Mouse (Mus musculus) embryonic facial prominence, embryonic 13.5 days (tissue): ENCODE results near the gene F5. TPM values are rescaled to one million over a fixed set of nuclear protein-coding genes. Genes with fewer than 3 reads are reported as not detected.

ENCODE experiments used
- ATAC-seq: fragments of 200-750 bp; cut with Nextera tagmentation; 2 replicates; pipeline ENCODE4 v1.8.0; 2017; ENCODE audit warnings: low read depth; ENCODE audit not compliant: insufficient number of reproducible peaks, insufficient read depth, low FRiP score, low TSS enrichment
- H3K27ac ChIP-seq: fragments of 300-500 bp; sonication (generic); 2 replicates; pipeline ENCODE4 v1.5.1; 2015; ENCODE audit warnings: moderate library complexity, mild to moderate bottlenecking, inconsistent platforms
- H3K27me3 ChIP-seq: fragments of 300-500 bp; sonication (generic); 2 replicates; pipeline ENCODE4 v1.6.1; 2015; ENCODE audit warnings: mild to moderate bottlenecking, inconsistent platforms
- H3K36me3 ChIP-seq: fragments of 300-500 bp; sonication (generic); 2 replicates; pipeline ENCODE4 v1.6.1; 2015; ENCODE audit warnings: mild to moderate bottlenecking, inconsistent platforms
- H3K4me1 ChIP-seq: fragments of 300-500 bp; sonication (generic); 2 replicates; pipeline ENCODE4 v1.6.1; 2015; ENCODE audit warnings: inconsistent platforms
- H3K4me2 ChIP-seq: fragments of 300-500 bp; sonication (generic); 2 replicates; pipeline ENCODE4 v1.6.1; 2015; ENCODE audit warnings: moderate library complexity, mild to moderate bottlenecking, inconsistent platforms
- H3K4me3 ChIP-seq: fragments of 300-500 bp; sonication (generic); 2 replicates; pipeline ENCODE4 v1.5.1; 2015; ENCODE audit warnings: mild to moderate bottlenecking, inconsistent platforms
- H3K9ac ChIP-seq: fragments of 300-500 bp; sonication (generic); 2 replicates; pipeline ENCODE4 v1.6.1; 2015; ENCODE audit warnings: mild to moderate bottlenecking, inconsistent platforms
- H3K9me3 ChIP-seq: fragments of 300-500 bp; sonication (generic); 2 replicates; pipeline ENCODE4 v1.6.1; 2016; ENCODE audit warnings: inconsistent platforms
- WGBS: fragments of 180-500 bp; shearing (Covaris S2); methylation state at CpG from one replicate; pipeline ENCODE4 v1.1.7; 2015; ENCODE audit warnings: mixed read lengths; 5-methylcytosine and 5-hydroxymethylcytosine counted together
- polyA plus RNA-seq: library from polyadenylated mRNA; unstranded; fragments of >200 nt; fragmentation: Nextera tagmentation; extraction: Ambion mirVana; gene quantifications from 2 replicates; pipeline ENCODE4 v1.2.1, GENCODE M21; 2015

The F5 gene
- polyA plus RNA-seq, 1 experiment from 2014 or later = 0.14 TPM

GRCm38 (mm10) chr1:164132609-164133008 is 19.0 kb upstream of the F5 start:
- no peak for ATAC-seq
- Histone ChIP-seq H3K4me3 (no peak overlapping the region), H3K27me3 (no peaks in the 10 kb centered on the region), H3K4me2 (no peak overlapping the region), H3K9ac (no peak overlapping the region), H3K36me3 (no peaks in the 10 kb centered on the region), H3K9me3 (no peaks in the 10 kb centered on the region), H3K27ac (no peak overlapping the region), H3K4me1 (no peaks in the 10 kb centered on the region)
- WGBS = 78% methylated on average over 1 of the region's 1 CpGs

DNA sequence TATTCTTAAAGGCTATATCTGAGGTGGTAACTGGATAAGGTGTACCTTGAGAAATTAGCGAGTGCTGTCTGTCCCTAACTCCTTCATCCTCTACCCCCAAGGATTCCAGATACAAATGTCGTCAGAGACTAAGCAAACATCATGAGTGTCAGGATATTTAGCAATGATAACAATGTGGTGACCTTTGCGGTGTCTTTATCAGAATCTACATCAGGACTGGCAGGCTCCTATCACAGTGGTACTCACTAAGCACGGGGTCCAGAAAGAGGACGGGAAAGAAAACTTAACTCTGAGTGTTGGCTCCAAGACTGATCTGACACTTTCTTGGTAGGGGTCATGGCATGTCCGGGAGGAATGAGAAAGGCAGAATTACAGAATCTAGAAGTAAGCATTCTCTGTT is 17.5 kb upstream of the F5 start:
- H3K4me1 ChIP-seq = no peaks in the 10 kb centered on the region
- no peak overlapping the region for H3K9ac ChIP-seq
- no peak for ATAC-seq
- H3K4me3 ChIP-seq = no peak overlapping the region
- H3K9me3 ChIP-seq = no peaks in the 10 kb centered on the region
- H3K27me3 ChIP-seq = no peaks in the 10 kb centered on the region
- H3K27ac ChIP-seq = no peak overlapping the region
- H3K36me3 ChIP-seq = no peaks in the 10 kb centered on the region
- WGBS = 81% methylated on average over 6 of the region's 6 CpGs
- H3K4me2 ChIP-seq = no peak overlapping the region

DNA sequence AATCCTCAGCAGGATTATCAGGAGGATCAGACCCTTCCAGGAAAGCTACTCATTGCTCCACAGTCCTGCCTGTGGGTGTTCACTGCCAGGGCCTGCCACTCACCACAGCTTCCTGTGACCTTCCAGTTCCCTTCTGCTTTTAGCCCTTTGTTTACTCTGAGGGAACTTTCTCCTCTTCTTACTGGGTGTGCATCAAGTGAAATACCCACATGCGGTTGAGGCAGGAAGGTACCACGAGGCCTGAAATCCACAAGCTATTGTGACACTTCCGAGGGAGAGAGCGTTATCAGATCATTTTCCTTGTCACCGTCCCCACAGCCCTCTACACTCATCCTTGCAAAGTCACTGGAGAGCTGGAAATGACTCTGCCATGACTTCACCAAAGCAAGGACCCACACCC is 16.3 kb upstream of the F5 start:
- no peak overlapping the region for H3K27ac ChIP-seq
- H3K36me3 ChIP-seq = no peaks in the 10 kb centered on the region
- no peak overlapping the region for H3K4me2 ChIP-seq
- H3K27me3 ChIP-seq = no peaks in the 10 kb centered on the region
- no peak overlapping the region for H3K4me3 ChIP-seq
- WGBS = 75% methylated on average over 5 of the region's 5 CpGs
- no peaks in the 10 kb centered on the region for H3K9me3 ChIP-seq
- no peak for ATAC-seq
- H3K9ac ChIP-seq = no peak overlapping the region
- H3K4me1 ChIP-seq = no peaks in the 10 kb centered on the region

DNA sequence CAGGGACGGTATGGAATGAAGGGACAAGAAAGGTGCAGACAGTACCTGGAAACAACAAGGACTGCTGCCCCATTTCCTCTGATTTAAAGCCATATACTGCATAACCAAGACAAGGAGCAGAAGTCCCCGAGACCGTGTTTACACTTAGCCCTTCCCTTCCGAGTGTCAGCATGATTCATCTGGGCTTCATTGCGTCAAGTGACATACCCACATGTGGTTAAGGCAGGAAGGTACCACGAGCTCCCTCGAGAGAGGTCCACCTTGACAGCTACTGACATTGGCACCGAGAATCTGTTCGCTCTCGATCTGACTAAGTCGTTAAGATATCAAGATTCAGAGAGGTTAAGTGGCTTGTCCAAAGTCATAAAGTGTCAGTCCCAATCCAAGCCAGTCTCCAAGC is 15.7 kb upstream of the F5 start:
- ATAC-seq = no peak
- H3K9ac ChIP-seq = no peak overlapping the region
- H3K9me3 ChIP-seq = no peaks in the 10 kb centered on the region
- WGBS = 70% methylated on average over 11 of the region's 11 CpGs
- no peak overlapping the region for H3K27ac ChIP-seq
- no peaks in the 10 kb centered on the region for H3K36me3 ChIP-seq
- no peak overlapping the region for H3K4me3 ChIP-seq
- no peaks in the 10 kb centered on the region for H3K27me3 ChIP-seq
- H3K4me1 ChIP-seq = no peaks in the 10 kb centered on the region
- H3K4me2 ChIP-seq = no peak overlapping the region

- 80% methylated on average over 6 of the region's 6 CpGs for WGBS
- no peak for ATAC-seq
These were observed 15.0 kb upstream of the F5 start for GRCm38 (mm10) chr1:164136636-164137035.

GRCm38 (mm10) chr1:164138365-164139130 is 13.1 kb upstream of the F5 start:
- 7% methylated on average over 5 of the region's 5 CpGs for WGBS
- no peaks in the 10 kb centered on the region for H3K27me3 ChIP-seq
- no peaks in the 10 kb centered on the region for H3K9me3 ChIP-seq
- no peaks in the 10 kb centered on the region for H3K36me3 ChIP-seq
- H3K4me1 ChIP-seq = no peaks in the 10 kb centered on the region
- peak overlapping the region; percentile 15; the same call in 1 of the 2 replicates for H3K4me3 ChIP-seq
- no peak for ATAC-seq
- H3K4me2 ChIP-seq = peak overlapping the region; percentile 33
- no peak overlapping the region for H3K27ac ChIP-seq
- H3K9ac ChIP-seq = no peak overlapping the region

More at GRCm38 (mm10) chr1:164136636-164137035, 15.0 kb upstream of the F5 start:
- Histone ChIP-seq H3K9me3 (no peaks in the 10 kb centered on the region), H3K27me3 (no peaks in the 10 kb centered on the region), H3K27ac (no peak overlapping the region), H3K9ac (no peak overlapping the region), H3K4me3 (no peak overlapping the region), H3K4me2 (no peak overlapping the region), H3K4me1 (no peaks in the 10 kb centered on the region), H3K36me3 (no peaks in the 10 kb centered on the region)

- Histone ChIP-seq H3K9ac (no peak overlapping the region), H3K9me3 (no peaks in the 10 kb centered on the region), H3K27ac (no peak overlapping the region), H3K36me3 (no peaks in the 10 kb centered on the region), H3K4me3 (no peak overlapping the region), H3K4me2 (no peak overlapping the region), H3K4me1 (no peaks in the 10 kb centered on the region), H3K27me3 (no peaks in the 10 kb centered on the region)
- ATAC-seq = no peak
- WGBS = 67% methylated on average over 4 of the region's 4 CpGs
These were observed 12.2 kb upstream of the F5 start for GRCm38 (mm10) chr1:164139464-164139863.

- no peak for ATAC-seq
- Histone ChIP-seq H3K4me1 (peaks cover 12% of the 10 kb centered on the region), H3K9ac (no peak overlapping the region), H3K36me3 (no peaks in the 10 kb centered on the region), H3K27me3 (peaks cover 5% of the 10 kb centered on the region), H3K4me3 (no peak overlapping the region), H3K27ac (no peak overlapping the region), H3K9me3 (no peaks in the 10 kb centered on the region), H3K4me2 (no peak overlapping the region)
- WGBS = 97% methylated on average over 7 of the region's 7 CpGs
These were observed 2.6 kb upstream of the F5 start for GRCm38 (mm10) chr1:164149083-164149482.

GRCm38 (mm10) chr1:164152836-164153235 is 1.2 kb downstream of the F5 start:
- no peak overlapping the region for H3K4me3 ChIP-seq
- H3K9ac ChIP-seq = no peak overlapping the region
- no peak for ATAC-seq
- no peak overlapping the region for H3K4me2 ChIP-seq
- H3K27ac ChIP-seq = no peak overlapping the region
- WGBS = 85% methylated on average over 5 of the region's 5 CpGs
- no peaks in the 10 kb centered on the region for H3K9me3 ChIP-seq
- H3K27me3 ChIP-seq = peaks cover 5% of the 10 kb centered on the region
- no peaks in the 10 kb centered on the region for H3K36me3 ChIP-seq
- peaks cover 5% of the 10 kb centered on the region; the same call in 1 of the 2 replicates for H3K4me1 ChIP-seq

GRCm38 (mm10) chr1:164154983-164155382 is 3.3 kb downstream of the F5 start:
- H3K4me3 ChIP-seq = no peak overlapping the region
- peaks cover 5% of the 10 kb centered on the region for H3K27me3 ChIP-seq
- H3K9me3 ChIP-seq = no peaks in the 10 kb centered on the region
- no peak for ATAC-seq
- H3K4me1 ChIP-seq = peaks cover 5% of the 10 kb centered on the region; the same call in 1 of the 2 replicates
- H3K4me2 ChIP-seq = no peak overlapping the region
- WGBS = 77% methylated on average over 3 of the region's 3 CpGs
- no peaks in the 10 kb centered on the region for H3K36me3 ChIP-seq
- H3K9ac ChIP-seq = no peak overlapping the region
- no peak overlapping the region for H3K27ac ChIP-seq

DNA sequence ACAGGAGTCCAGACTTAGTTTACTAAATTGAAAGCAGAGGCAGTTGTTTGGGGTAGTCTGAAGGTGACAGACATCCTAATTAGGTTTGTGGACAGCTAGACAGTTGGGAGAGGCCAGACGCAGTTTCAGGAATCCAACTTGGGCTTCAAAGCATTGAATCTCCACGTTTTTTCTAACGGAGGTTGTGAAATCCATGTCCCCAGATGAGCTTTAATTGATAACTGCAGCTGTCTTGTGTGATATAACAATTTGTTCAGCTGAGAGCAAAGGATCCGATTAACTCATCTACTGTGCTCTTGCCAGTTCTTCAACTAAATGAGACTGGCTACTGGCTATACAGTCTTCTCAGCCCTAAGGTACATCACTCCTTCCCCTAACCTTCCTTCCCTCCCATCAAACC is 6.9 kb downstream of the F5 start:
- no peak overlapping the region for H3K4me3 ChIP-seq
- no peaks in the 10 kb centered on the region for H3K9me3 ChIP-seq
- no peak overlapping the region for H3K27ac ChIP-seq
- no peaks in the 10 kb centered on the region for H3K27me3 ChIP-seq
- no peaks in the 10 kb centered on the region for H3K36me3 ChIP-seq
- ATAC-seq = no peak
- H3K4me1 ChIP-seq = no peaks in the 10 kb centered on the region
- H3K4me2 ChIP-seq = no peak overlapping the region
- 56% methylated on average over 4 of the region's 4 CpGs for WGBS
- H3K9ac ChIP-seq = no peak overlapping the region

GRCm38 (mm10) chr1:164159781-164160180 is 8.1 kb downstream of the F5 start:
- no peak overlapping the region for H3K9ac ChIP-seq
- no peak overlapping the region for H3K4me2 ChIP-seq
- H3K4me3 ChIP-seq = no peak overlapping the region
- no peaks in the 10 kb centered on the region for H3K27me3 ChIP-seq
- H3K4me1 ChIP-seq = no peaks in the 10 kb centered on the region
- ATAC-seq = no peak
- H3K36me3 ChIP-seq = no peaks in the 10 kb centered on the region
- H3K27ac ChIP-seq = no peak overlapping the region
- 86% methylated on average over 2 of the region's 2 CpGs for WGBS
- no peaks in the 10 kb centered on the region for H3K9me3 ChIP-seq
